Mouse (Mus musculus) left cerebral cortex, postnatal 14 days (tissue): Measurements from ENCODE around the gene Ptges. TPM values are rescaled to one million over a fixed set of nuclear protein-coding genes. Genes with fewer than 3 reads are reported as not detected.
"Not testable (repeated sequence)": the region's sequence is repeated elsewhere in the genome, so short reads cannot be mapped to it uniquely, and the experiment has no call there.

Experiments used
- DNase-seq, 2 experiments: peaks; one replicate each; pipeline ENCODE4 v3.0.0; 2021 to 2022; ENCODE audit warnings: low spot score in 2 of 2, mixed read lengths in 1 of 2
- intact Hi-C: fragments of 180-260 bp; cut with DNase I; formaldehyde crosslinking; loops from one replicate; pipeline ENCODE4 v1.15.1; 2025
- long read RNA-seq, 2 experiments: library from polyadenylated mRNA; stranded (forward); transcript quantifications; one replicate each; pipeline ENCODE4 v2.0.0; 2021
- total RNA-seq, 2 experiments: library from RNA; stranded (reverse); gene quantifications; 2 replicates each; pipeline ENCODE4 v1.2.3; 2021

Gene Ptges
- 1 to 10 TPM; 3.8 to 4.9 TPM for total RNA-seq
- long read RNA-seq, experiment 1, partial matches to known transcripts = 0 of 2 reads
- long read RNA-seq, experiment 1, other reads (novel, unspliced or antisense) = 0 of 2 reads
- long read RNA-seq, experiment 2, partial matches to known transcripts = 0 of 3 reads
- long read RNA-seq, experiment 2, other reads (novel, unspliced or antisense) = 0 of 3 reads

GRCm38 (mm10) chr2:30929483-30930045 lies at the start of gene Ptges:
Gene Ptges (minus strand): TSS chr2:30929863.
- intact Hi-C loops = loop anchor here (5.0 kb wide), 2 partner anchors 97 to 492 kb away; partner anchors contain the start of genes Asb6 and Prrx2
- peak; percentile 79 to 86 for DNase-seq

- intact Hi-C loops = no loop called here
- peak; percentile 91 to 92 for DNase-seq
Measured at GRCm38 (mm10) chr2:30967352-30968327, 38.0 kb upstream of the Ptges start, which contains the start of gene Tor1a. Gene Tor1a (minus strand): TSS chr2:30967933.

- intact Hi-C loops = no loop called here
- DNase-seq = no peak
Measured at GRCm38 (mm10) chr2:30966826-30967225, 37.2 kb upstream of the Ptges start.

- DNase-seq = no peak
- intact Hi-C loops = no loop called here
Measured at GRCm38 (mm10) chr2:30965627-30966026, 36.0 kb upstream of the Ptges start.

GRCm38 (mm10) chr2:30962570-30963254 lies 33.0 kb upstream of the Ptges start:
- intact Hi-C loops = no loop called here
- DNase-seq = no peak

GRCm38 (mm10) chr2:30959856-30960255 lies 30.2 kb upstream of the Ptges start:
- intact Hi-C loops = no loop called here
- no peak for DNase-seq

- intact Hi-C loops = no loop called here
- DNase-seq = no peak
Measured at GRCm38 (mm10) chr2:30958726-30959125, 29.1 kb upstream of the Ptges start.

GRCm38 (mm10) chr2:30957511-30957910 lies 27.8 kb upstream of the Ptges start:
- no peak for DNase-seq
- intact Hi-C loops = no loop called here

GRCm38 (mm10) chr2:30954797-30955196 lies 25.1 kb upstream of the Ptges start:
- DNase-seq = no peak
- intact Hi-C loops = no loop called here

GRCm38 (mm10) chr2:30952824-30953490 lies 23.3 kb upstream of the Ptges start, which contains the start of gene Tor1b:
Gene Tor1b (plus strand): TSS chr2:30952959.
- intact Hi-C loops = no loop called here
- peak; percentile 91 to 93 for DNase-seq

- intact Hi-C loops = no loop called here
- DNase-seq = no peak
Measured at GRCm38 (mm10) chr2:30952457-30952823, 22.8 kb upstream of the Ptges start.

GRCm38 (mm10) chr2:30942603-30943011 lies 12.9 kb upstream of the Ptges start:
- intact Hi-C loops = no loop called here
- peak; percentile 65 to 69 for DNase-seq

GRCm38 (mm10) chr2:30942116-30942515 lies 12.5 kb upstream of the Ptges start:
- intact Hi-C loops = not testable (repeated sequence)

GRCm38 (mm10) chr2:30941586-30941985 lies 11.9 kb upstream of the Ptges start:
- intact Hi-C loops = no loop called here
- no peak for DNase-seq

More at GRCm38 (mm10) chr2:30942116-30942515, 12.5 kb upstream of the Ptges start:
- DNase-seq = not testable (repeated sequence)

- intact Hi-C loops = no loop called here
- DNase-seq = no peak
Measured at GRCm38 (mm10) chr2:30938574-30938991, 8.9 kb upstream of the Ptges start.

- DNase-seq = no peak
Measured at GRCm38 (mm10) chr2:30937731-30938130, 8.1 kb upstream of the Ptges start.

GRCm38 (mm10) chr2:30936808-30937207 lies 7.1 kb upstream of the Ptges start:
- DNase-seq = no peak

More at GRCm38 (mm10) chr2:30937731-30938130, 8.1 kb upstream of the Ptges start:
- intact Hi-C loops = no loop called here

GRCm38 (mm10) chr2:30933917-30934450 lies 4.3 kb upstream of the Ptges start:
- peak; percentile 74 to 82 for DNase-seq

More at GRCm38 (mm10) chr2:30936808-30937207, 7.1 kb upstream of the Ptges start:
- intact Hi-C loops = no loop called here

More at GRCm38 (mm10) chr2:30933917-30934450, 4.3 kb upstream of the Ptges start:
- intact Hi-C loops = loop anchor here (2.0 to 5.0 kb wide), 3 partner anchors 43 to 497 kb away; partner anchors contain the start of genes Asb6 and Prrx2
